Mouse (Mus musculus) megakaryocyte, embryonic 14.5 days (primary cell): Measurements from ENCODE around the gene Kel.

Experiments used
- FLI1 ChIP-seq: IDR thresholded peaks from 2 replicates; pipeline ENCODE4 v1.6.1; 2012; ENCODE audit warnings: low read length, inconsistent platforms, mixed read lengths
- GATA1 ChIP-seq: IDR thresholded peaks from 3 replicates; pipeline ENCODE4 v1.6.1; 2012; ENCODE audit warnings: mixed read lengths, low read length, inconsistent platforms, borderline replicate concordance

- TF ChIP-seq GATA1 = no peak
- TF ChIP-seq FLI1 = no peak
Observed at GRCm38 (mm10) chr6:41642765-41643164, 61.4 kb downstream of the Kel start.
